Mouse (Mus musculus): ENCODE measurements around the gene Fam49a.

Fam49a gene

DNA sequence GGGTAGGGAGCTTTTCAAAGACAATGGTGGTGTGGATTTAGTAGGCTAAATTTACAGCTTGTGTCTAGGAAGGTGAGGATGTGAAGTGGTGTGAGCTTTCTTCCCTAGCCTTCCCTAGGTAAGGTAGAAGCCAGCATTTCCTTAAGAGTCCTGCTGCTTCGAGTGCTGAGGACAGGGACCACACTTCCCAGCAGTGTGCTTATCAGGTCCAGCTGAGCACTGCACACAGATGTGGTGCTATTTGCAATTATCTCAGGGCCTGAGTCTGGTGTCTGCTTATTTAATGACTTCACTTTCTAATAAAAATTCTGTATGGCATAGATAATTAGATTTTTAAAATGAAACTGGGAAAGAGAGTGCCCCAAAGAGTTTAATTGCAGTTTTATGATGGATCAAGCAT is 4.6 kb downstream of the Fam49a start:
- no peak for DNase-seq (ENCODE audit: low read depth, low spot score)

DNA sequence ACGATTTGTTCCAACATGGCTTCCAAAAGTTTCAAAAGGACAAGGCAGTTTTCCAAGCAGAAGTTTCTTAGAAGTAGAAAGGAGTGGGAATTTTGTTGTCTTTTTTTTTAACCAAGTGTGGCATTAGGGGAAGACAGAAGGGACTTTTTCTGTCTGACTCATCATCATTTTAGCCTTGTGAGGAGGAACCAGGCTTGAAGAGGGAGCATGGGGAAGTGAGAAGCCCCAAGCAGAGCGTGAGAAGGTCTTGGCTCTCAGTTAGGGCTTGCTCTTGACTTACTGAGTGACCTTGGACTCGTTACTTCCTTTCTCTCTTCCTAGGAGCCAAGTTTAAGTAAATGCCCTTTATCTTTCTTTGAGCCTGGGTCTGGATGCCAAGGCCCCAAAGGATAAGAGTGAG is 8.6 kb downstream of the Fam49a start:
- no peak for DNase-seq (ENCODE audit: low read depth, low spot score)

DNA sequence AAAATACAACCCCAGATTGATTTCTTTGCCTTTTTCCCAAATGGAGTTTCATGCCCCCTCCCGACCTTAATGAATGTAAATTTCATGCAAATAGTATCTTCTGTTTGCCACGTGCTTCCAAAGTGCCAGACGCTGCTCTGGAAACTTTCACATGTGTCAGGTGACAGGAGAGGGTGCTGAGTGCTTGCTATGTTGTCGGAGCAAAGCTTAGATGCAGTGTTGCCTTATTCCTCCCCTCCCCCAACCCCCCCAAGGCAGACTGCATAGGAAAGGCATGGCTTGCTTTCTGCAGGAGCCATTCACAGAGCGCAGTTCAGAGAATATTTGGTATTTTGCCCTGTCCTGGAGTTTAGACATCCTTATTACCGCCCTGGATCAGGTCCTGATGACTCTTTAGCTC is 12.2 kb downstream of the Fam49a start:
- DNase-seq (ENCODE audit: low read depth, low spot score), result peak; percentile 62

DNA sequence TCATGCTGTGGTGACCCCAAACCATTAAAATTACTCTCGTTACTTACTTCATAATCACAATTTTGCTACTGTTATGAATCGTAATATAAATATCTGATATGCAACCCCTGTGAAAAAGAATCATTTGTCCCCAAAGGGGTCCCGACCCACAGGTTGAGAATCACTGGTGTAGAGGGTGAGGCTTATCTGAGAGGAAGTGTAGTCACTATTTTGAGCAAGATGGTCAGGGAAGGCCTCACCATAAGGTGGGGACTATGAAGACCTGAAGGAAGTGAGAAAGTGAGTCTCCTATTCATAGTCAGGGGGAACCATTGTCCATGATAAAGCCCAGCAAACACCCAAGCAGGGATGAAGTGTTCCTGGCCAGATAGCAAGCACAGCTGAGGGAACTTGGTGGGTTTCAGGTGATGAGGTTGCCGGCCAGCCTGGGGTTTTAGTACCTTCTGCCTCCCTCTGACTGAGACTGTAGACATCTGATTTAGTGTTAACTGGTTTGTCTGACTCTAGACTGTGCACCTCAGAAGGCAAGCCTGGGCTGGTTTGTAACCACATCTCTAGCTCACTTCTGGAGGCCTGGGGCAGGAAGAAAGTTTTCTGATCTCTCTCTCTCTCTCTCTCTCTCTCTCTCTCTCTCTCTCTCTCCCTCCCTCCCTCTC is 13.3 kb downstream of the Fam49a start:
- DNase-seq (ENCODE audit: low read depth, low spot score), result no peak

DNA sequence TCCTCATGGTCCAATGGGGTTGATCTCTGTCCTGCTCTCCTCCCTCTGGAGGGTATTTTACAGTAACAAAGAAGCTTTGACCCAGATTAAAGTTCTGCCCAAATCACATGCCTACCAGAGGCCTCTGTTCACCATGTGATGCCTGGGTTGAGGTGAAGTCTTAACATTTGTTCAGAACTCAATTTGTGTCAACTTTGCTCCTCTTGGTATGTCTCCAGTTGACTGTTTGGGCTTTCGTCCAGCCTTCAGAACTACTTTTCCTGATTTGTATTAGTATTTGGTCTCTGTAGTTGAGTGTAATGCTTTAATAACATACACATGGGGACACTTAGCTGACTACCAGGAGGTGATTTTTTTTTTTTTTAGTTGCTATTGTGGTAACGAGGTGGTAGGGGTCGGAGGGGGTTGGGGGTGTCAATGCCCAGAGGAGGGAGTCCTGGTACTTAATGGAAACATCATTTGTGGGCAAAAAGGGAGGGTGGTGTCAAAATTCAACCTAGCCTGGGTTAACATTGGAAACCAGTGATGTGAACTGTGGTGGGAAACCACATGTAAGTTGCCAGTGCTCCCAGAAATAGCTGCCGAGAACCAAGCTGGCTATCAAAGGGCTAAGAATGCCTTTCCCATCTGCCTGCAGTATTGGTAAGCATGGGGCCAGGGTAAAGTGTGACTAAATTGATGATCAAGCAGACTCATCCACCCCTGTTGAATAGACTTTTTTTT is 16.0 kb downstream of the Fam49a start:
- no peak for DNase-seq (ENCODE audit: low read depth, low spot score)

DNA sequence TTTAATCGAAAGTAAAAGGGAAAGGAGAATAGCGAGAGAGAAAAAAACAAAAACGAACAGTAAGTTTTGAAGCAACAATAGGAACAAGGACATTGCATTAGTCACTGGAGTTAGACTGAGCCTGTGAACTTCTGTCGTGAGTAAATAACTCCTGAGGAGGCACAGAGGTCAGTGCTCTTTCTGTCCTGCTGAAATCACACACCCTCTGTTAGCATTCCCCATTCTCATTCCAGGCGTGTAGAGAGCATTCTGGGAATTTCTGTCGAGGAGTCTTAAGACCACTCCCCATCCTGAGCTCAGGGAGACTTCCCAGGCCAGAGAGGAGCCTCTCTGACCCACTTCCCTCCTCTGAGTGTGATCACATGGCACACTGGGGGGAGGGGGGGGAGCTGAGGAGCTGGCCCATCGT is 16.5 kb downstream of the Fam49a start:
- no peak for DNase-seq (ENCODE audit: low read depth, low spot score)

DNA sequence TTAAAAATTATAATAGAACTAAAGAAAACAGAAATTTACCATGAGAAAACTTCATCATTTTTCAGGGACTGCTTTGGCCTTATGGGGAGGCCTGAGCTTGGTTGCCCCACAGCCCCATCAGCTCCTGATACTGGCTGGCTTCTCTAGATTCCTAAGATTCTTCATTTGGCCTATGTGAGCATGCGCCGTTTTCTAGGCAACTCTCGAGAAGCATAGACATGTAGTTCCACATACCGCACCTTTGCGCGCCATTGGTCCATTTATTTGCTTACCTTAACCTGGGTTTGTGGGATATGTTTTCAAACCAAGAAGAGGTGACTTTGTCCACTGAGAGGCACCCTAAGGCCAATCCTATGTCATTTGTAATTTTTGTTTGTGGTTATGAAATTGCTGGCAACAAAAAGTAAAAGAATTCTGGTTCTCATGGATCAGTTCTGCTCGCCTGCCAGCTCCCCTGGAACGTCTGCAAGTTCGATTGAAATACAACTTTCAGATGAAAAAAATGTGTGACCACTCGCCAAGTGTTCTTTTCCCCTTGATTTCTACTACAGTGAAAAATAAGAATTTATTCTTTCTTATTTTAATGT is 21.9 kb downstream of the Fam49a start:
- DNase-seq (ENCODE audit: low read depth, low spot score), result no peak

DNA sequence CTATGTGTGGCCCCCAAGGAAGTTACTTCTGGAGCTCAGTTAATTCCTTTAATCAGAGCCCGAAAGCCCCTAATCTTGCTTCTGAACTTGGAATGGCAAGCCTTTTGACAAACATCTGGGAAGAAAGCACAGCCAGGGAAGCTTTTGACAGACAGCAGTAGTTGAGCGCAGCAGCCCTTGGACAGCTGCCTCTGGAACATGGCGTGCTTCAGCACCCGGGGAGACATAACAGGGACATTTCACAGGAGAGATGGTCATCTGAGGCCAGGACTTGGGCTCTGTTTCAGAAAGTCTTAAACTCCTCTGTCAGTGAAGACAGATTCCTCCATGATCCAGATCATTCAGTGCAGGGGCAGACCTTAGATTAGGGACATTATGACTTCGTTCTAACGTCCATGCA is 22.6 kb downstream of the Fam49a start:
- DNase-seq (ENCODE audit: low read depth, low spot score), result no peak

DNA sequence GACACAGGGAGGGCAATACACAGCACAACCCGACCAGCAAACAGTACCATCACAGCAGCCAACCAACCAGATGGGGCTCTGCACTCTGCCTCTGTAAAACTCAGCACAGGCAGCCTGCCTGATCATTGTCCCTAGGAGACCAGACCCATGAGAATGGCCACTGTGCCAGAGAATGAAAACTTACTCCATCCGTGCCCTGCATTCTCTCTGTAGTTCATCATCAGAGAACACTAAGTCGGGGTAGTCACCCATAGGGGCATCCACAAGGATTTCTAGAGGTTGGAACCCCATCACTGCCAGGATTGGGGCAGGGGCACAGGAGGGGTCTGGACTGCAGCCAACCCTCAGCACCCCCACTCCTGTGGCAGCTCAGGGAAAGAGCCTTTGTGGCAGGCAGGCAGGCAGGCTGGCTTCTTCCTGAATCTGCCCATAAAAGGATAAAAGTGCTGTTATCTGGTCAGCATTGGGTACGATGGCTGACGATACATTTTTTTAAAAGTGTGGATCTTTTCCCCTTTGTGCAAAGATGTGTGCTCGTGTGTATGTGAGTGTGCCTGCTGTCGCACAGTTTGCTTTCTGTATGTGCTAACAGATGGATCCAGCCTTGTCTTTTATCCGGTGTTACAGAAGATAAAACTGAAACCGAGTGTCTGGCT is 25.3 kb downstream of the Fam49a start:
- peak; percentile 87 for DNase-seq (ENCODE audit: low read depth, low spot score)

DNA sequence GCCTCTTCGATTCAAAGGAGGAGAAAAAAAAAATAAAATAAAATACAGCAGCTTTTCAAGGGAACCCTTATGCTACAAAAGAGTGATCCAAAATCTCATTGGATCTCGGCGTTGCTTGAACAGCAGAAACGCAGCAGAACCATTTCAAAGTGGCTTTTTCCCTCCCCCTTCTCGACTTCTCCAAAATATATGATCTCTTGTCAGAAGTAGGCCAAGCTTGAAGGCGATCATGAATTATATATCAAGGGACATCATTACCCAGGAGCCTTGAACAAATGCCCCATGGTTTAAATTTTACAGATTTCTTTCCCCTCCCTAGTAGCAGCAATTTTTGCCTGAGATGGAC is 25.8 kb downstream of the Fam49a start:
- no peak for DNase-seq (ENCODE audit: low read depth, low spot score)

DNA sequence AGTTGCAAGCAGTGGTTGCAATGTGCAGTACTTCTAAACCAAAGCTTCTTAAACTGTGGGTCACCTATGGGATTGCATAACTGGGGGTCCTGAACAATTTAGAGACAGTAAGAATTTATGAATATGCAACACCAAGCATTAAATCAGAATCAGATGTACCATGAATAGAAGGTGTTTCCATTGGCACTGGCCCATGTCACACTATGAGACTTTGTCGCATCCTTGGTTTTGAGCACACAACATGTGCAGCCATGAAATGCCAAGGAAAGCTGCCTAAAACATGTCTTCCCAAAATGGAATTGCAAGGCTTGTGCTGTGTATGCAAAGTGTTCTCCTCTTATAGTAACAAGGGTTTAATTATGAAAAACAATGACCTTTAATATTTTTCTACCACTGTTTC is 26.6 kb downstream of the Fam49a start:
- DNase-seq (ENCODE audit: low read depth, low spot score), result no peak

DNA sequence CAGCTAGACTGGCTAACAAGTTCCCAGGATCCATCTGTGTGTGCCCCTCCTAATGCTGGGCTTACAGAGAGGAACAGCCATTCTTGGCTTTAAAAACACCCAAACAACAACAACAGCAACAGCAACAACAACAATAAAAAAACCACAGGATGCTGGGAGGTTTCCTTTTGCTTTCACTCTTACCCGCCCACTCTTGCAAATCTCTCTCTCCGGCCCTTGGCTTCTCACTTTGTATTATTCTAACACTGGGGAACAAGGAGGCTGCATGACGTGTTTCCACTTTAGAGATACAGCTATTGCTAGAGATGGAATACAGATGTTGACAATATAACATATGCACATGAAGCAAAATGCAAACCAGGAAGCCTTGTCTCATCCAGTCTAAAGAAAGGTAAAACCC is 27.7 kb downstream of the Fam49a start:
- no peak for DNase-seq (ENCODE audit: low read depth, low spot score)

DNA sequence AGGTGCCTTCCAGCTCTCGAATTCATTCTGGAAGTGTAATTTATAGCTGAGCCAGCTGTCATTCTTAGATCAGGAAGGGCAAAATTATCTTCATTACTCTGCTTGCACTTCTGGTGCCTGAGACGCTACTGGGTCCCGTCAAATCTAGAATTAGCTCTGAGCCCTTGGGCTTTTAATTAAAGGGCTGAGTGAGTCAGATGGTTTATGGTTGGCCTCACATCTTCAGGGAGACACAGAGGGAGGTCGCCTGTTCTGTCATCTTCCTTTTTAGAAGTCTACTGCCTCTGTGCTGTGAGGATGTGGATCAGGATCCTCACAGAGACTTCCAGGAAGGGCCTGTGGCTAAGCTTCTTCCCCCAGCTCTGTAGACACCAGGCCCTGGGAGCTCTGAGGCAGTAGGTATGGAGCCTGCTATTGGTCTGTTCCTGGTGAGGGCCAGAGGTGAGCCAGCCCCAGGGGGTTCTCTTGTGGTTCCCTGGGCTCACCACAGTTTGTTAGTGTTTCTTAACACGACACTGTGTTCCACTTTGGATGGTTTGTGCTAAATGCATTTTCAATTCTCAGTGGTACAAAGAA is 30.2 kb downstream of the Fam49a start:
- DNase-seq (ENCODE audit: low read depth, low spot score), result peak; percentile 75

DNA sequence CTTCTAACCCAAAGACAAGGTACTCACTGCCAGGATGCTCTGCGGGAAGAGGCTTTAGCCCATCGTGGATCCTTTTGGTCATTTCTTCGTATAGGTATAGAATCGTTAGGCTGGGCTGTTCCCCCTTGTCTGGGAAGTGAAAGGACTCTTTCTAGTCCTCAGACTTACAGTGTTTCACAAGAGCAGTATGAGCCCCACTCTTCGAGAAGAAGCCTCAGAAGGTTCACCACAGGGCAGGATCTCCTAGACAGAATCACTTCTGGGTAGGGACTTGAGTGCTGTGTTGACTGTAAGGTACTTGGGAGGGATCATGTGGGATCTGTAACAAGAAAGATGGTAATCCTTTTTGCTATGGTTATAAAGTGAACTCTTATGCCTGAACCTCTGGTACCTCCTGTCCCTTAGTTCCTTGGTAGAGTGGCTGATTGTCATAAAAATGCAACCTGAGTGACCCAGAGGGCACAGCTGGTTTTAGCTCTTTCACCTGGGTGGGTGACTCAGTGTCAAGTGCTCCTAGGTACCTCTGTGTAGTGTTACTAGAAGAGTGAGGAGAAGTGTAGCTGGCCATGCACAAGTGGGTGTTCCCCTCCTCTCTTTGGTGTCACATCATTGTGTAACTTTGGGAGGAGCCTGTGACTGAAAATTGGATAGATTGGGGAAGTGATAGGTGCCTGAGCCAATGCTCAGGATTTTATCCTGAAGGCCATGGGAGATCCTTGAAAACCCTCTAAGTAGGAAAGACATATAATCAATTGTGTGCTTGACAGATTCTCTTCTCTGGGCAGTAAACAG is 32.6 kb downstream of the Fam49a start:
- DNase-seq (ENCODE audit: low read depth, low spot score), result no peak

DNA sequence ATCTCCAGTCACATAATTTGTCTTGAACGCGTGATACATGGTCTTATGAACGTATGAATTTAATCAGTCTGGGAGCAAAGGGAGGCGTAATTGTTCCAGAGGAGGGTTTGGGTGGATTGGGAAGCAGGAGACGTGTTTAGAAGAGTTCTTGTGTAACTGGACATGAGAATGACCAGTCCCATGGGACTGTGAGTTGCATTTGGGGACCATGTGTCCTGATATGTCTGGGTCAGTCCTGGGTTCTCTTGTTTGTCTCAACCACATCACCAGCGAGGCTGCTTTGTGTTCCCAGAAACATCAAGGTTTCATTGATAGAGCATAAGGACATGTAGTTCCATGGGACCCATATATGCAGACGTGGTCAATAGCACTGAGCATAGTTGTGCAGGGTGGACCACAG is 36.5 kb downstream of the Fam49a start:
- DNase-seq (ENCODE audit: low read depth, low spot score), result no peak

DNA sequence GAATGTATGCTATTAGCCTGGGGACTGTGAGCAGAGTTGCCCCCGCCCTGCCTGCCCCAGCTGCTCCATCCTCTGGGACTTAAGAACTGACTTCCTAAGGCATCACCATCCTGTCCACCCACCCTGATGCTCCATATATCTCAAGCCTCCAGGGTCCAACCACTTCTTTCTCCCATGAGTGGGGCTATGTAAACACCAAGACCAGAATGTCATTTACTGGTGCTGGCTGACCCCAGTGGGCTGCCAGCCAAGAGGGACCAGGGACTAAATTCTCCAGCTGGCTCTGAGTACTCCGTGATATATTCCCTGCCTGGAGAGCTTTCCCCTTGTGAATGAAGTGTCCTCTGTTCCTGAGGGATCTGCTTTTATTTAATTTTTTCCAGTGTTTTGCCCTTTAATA is 37.4 kb downstream of the Fam49a start:
- DNase-seq (ENCODE audit: low read depth, low spot score), result no peak

DNA sequence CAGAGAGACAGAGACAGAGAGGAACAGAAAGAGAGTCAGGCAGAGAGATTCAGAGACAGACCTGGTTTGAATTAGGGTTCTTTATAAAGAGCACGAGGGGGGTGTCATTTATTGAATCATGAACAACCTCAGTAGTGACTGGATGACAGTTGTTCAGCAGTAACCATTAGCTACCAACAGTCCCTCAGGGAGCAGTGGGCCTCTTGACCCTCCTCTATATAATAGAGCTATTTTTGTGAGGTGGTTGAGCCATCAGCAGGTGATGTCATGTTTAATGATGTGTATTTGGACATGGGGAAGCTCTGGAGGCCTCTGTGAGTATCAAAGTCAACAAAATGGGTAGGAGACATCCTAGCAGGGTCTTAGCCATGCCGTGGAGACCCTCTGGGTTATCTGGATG is 39.2 kb downstream of the Fam49a start:
- DNase-seq (ENCODE audit: low read depth, low spot score), result no peak

DNA sequence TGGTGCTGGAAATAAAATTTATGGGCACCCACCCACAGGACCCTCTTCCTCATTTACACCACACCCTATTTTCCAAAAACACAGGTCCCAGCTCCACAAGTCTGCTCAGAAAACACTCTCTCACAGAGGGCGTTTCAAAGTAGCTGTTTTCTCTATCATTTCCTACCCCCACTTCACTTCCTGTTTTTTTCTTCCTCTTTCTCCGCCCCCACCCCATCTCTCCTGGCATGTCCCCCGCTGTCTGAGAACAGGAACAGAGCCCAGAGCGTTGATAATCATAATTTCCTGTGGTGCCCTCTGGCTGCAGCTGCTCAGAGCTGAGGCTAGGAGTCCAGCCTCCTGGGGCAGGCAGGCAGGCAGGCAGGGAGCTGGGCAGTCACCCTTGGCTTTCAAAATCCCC is 39.9 kb downstream of the Fam49a start:
- DNase-seq (ENCODE audit: low read depth, low spot score), result no peak

DNA sequence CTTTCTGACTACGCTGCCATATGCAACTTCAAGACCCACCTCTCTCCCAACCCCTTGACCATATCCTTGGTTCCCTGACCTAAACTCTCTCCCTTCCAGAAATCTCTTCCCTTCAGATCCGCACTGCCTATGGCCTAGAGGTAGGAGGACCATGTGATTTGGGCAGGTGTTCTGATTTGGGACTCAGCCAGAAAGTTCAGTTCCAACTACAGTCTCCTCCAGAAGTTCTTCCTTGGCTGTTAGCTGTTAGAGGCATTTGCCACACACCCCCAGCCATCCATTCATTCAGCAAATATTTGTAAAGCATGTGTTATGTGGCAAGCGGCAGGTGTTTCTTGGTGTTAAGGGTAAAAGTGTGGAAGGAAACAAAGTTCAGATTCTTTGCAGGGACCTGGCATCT is 44.3 kb downstream of the Fam49a start:
- no peak for DNase-seq (ENCODE audit: low read depth, low spot score)

DNA sequence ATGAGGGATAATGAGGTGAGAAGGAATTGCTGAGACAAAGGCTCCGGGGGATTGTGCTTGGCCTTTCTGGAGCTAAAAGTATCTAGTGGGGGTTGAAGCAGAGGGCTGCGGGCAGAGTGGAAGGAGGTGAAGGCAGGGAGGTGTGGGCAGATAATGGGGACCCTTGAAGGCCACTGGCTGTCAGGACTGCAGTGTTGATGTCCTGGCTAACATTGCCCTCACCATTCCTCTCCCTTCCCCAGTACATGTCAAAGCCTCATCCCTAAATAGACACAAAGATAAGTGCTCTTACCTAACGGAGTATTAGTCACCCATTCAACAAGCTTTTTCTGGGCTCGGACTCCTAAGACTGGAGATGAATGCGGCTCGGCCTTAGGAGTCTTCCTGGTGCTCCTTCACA is 44.9 kb downstream of the Fam49a start:
- no peak for DNase-seq (ENCODE audit: low read depth, low spot score)

DNA sequence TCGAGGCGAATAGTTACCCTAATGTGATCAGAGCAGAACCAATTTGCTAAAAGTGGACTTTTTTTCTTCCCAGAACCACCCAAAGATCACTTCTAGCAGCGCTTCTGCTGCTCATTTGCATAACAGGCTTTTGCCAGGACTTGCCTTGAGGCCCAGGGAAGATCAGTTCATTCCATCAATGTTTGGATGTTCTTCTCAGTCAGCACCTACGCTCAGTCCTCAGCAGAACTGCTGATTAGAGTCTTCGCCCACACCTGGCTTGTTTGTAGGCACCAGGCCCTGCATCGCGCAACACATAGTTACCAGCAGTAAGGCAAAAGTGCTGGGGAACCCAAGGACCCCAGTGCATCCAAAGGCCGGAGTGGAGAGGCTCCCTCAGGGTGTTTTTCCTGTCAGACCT is 45.3 kb downstream of the Fam49a start:
- peak; percentile 77 for DNase-seq (ENCODE audit: low read depth, low spot score)

DNA sequence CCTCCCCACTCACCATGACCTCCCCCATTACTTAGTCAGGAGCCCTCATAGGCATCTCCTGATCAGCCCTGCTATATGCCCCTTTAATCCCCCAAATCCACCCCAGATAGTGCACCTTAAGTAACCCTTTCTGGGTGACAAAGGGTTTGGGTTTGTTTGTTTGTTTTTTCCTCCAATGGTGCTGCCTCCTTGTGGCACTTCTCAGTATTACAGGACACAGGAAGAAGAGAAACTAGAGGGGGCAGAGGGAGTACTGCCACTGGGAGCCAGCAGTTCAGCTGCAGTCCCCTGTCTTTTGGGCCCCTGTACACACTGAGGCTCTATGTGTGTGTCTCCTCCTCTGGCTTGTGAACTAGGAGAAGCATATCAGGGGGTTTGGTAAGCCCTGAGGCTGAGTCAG is 51.5 kb downstream of the Fam49a start:
- no peak for DNase-seq (ENCODE audit: low read depth, low spot score)
